ENCODE assay signal across 16 mouse cellular contexts in the genomic region with DNA sequence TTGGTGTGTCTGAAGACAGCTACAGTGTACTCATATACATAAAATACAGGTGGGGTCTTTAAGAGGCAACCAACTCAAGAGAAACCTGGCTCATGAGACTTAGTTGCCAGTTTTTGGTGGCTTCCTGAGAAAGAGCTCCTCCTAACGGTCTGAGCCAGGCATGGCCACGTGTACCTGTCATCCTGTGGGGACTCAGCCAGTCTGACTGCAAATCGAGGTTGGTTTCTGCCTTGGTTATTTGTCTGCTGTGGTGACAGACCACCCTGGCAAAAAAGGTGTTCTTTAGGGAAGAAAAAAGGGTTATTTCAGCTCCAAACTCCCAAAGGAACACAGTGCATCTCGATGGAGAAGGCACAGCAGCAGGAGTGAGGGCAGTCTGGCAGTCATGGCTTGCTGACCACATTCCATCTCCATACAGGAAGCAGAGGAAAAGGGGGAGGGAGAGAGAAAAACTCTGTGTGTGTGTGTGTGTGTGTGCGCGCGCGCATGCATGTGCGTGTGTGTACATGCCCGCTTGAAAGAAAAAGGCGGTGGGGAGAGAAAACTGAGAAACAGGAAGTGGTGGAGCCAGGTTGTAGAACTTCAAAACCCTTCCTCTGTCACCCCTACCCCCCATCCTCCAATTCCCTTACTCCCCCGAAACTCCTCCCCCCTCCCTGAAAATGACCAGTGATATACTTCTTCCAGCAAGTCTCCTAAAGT. TPM values are rescaled to one million over a fixed set of nuclear protein-coding genes. Genes with fewer than 3 reads are reported as not detected.
DNase-seq lines count a peak whose midpoint lies in the region; ATAC-seq and TF ChIP-seq lines count a peak whose summit lies in the region.
"Had no signal": no experiment of that assay in that cellular context is flagged by ENCODE, and none has a peak within 500 bp of the region (broad histone marks: within the 10 kb centered on the region; RNA-seq: fewer than 3 reads in every experiment).

No protein-coding gene starts in this region.

- H3K4me3 ChIP-seq in kidney, adult 2 months (ENCODE audit: insufficient read depth, low read depth, low read length) = no peak overlapping the region
- H3K4me3 ChIP-seq in kidney, embryonic 15.5 days (replicated peaks) = no peak overlapping the region
- H3K4me3 ChIP-seq: heart, embryonic 10.5 days; hindbrain, embryonic 13.5 days; midbrain, embryonic 10.5 days; neural tube, embryonic 15.5 days had no signal

- 78% methylated on average over 12 of the region's 12 CpGs for WGBS in kidney, adult 2 months
- 73% methylated on average over 12 of the region's 12 CpGs for WGBS in kidney, embryonic 15.5 days

- H3K27me3 ChIP-seq in kidney, adult 2 months (replicated peaks; ENCODE audit: control insufficient read depth, insufficient read depth, low read length) = no peaks in the 10 kb centered on the region
- H3K27me3 ChIP-seq in kidney, embryonic 15.5 days = no peaks in the 10 kb centered on the region
- H3K27me3 ChIP-seq: hindbrain, embryonic 13.5 days; neural tube, embryonic 15.5 days had no signal

- TF ChIP-seq POLR2A in kidney, adult 2 months (IDR thresholded peaks at IDR 0.05; ENCODE audit: low read depth, low read length) = no peak

- no peak for DNase-seq in kidney, adult 2 months
- peak; percentile 73 for DNase-seq in CD4-positive, CD25-positive, alpha-beta regulatory T cell, adult 2 months (ENCODE audit: low read depth, low spot score)
- peak; percentile 5 to 9 for DNase-seq in natural killer cell, adult 2 months (ENCODE audit: low spot score in 2 of 2)
- no peak for DNase-seq in ovary, adult 18-20 months (ENCODE audit: low spot score)
- DNase-seq in neural tube, embryonic 10.5 days (ENCODE audit: extremely low spot score, low spot score) = no peak
- no peak for DNase-seq in layer of hippocampus, postnatal 10 days (ENCODE audit: low spot score in 2 of 2)
- DNase-seq: adrenal gland, postnatal 25 days; cerebellum, postnatal 10 days had no signal

- no peaks in the 10 kb centered on the region for H3K4me1 ChIP-seq in kidney, adult 2 months (ENCODE audit: control insufficient read depth, insufficient read depth, low read length)
- peaks cover 28% of the 10 kb centered on the region for H3K4me1 ChIP-seq in kidney, embryonic 15.5 days
- H3K4me1 ChIP-seq: hindbrain, embryonic 13.5 days; midbrain, embryonic 10.5 days; neural tube, embryonic 15.5 days had no signal

- no peaks in the 10 kb centered on the region for H3K36me3 ChIP-seq in kidney, adult 2 months (ENCODE audit: control insufficient read depth, insufficient read depth, low read length)
- H3K36me3 ChIP-seq in kidney, embryonic 15.5 days = no peaks in the 10 kb centered on the region
- H3K36me3 ChIP-seq: heart, embryonic 10.5 days; hindbrain, embryonic 13.5 days; midbrain, embryonic 10.5 days; neural tube, embryonic 15.5 days had no signal

- H3K9ac ChIP-seq in kidney, embryonic 15.5 days = no peak overlapping the region
- H3K9ac ChIP-seq: hindbrain, embryonic 13.5 days; neural tube, embryonic 15.5 days had no signal

- no peak for ATAC-seq in kidney, embryonic 15.5 days (replicated peaks; ENCODE audit: low FRiP score)
- ATAC-seq in activated CD4-positive, CD25-positive, alpha-beta regulatory T cell, adult 4 months = peak; percentile 77

- no peak overlapping the region for H3K4me2 ChIP-seq in kidney, embryonic 15.5 days
- H3K4me2 ChIP-seq: hindbrain, embryonic 13.5 days; neural tube, embryonic 15.5 days had no signal

- no peaks in the 10 kb centered on the region for H3K9me3 ChIP-seq in kidney, embryonic 15.5 days (replicated peaks)
- H3K9me3 ChIP-seq: heart, embryonic 10.5 days; hindbrain, embryonic 13.5 days; midbrain, embryonic 10.5 days; neural tube, embryonic 15.5 days had no signal

- TF ChIP-seq CTCF in kidney, adult 2 months (conservative IDR thresholded peaks at IDR 0.05; ENCODE audit: insufficient read depth, insufficient read length, low read depth, low read length) = peak; percentile 26; the same call in 1 of the 2 replicates

- H3K27ac ChIP-seq in kidney, adult 2 months (ENCODE audit: insufficient read depth, low read depth, low read length) = no peak overlapping the region
- no peak overlapping the region for H3K27ac ChIP-seq in kidney, embryonic 15.5 days
- H3K27ac ChIP-seq: heart, embryonic 10.5 days; hindbrain, embryonic 13.5 days; midbrain, embryonic 10.5 days; neural tube, embryonic 15.5 days had no signal

RNA-seq across cellular contexts. Expression of a gene that starts 55.6 kb away (rescaled TPM):
- not detected in 2 replicates for polyA plus RNA-seq in kidney, adult 2 months (2012; rRNA removed)
- not detected in 2 replicates for polyA plus RNA-seq in kidney, embryonic 15.5 days (2015; fragmentation: Nextera tagmentation; extraction: Ambion mirVana)
- not detected for polyA plus RNA-seq in activated CD4-positive, CD25-positive, alpha-beta regulatory T cell, adult 4 months (2017; shearing (Covaris generic))
- total RNA-seq in layer of hippocampus, postnatal 10 days (2021) = not detected
- total RNA-seq: adrenal gland, postnatal 25 days; layer of hippocampus, adult 18-20 months had no signal
- polyA plus RNA-seq: heart, embryonic 10.5 days; hindbrain, embryonic 13.5 days; liver, embryonic 16.5 days; midbrain, embryonic 10.5 days; neural tube, embryonic 15.5 days had no signal

Comparison
In these comparisons a context has a peak if more than half of its experiments do, and no peak if none do; other contexts are left out.
1. DNase-seq: peak in CD4-positive, CD25-positive, alpha-beta regulatory T cell, adult 2 months (single experiment) and natural killer cell, adult 2 months (2 of 2); none in kidney, adult 2 months (single experiment), ovary, adult 18-20 months (single experiment), neural tube, embryonic 10.5 days (single experiment) and layer of hippocampus, postnatal 10 days (0 of 2).